Mouse (Mus musculus) testis, adult 2 months (tissue): ENCODE measurements at regions not wholly inside any gene's neighbourhood (a gene's known extent, or its start where the extent isn't known, plus 50 kb on each side); places are given as distances from the start of the nearest gene placed in this dataset.

Experiments used
- CTCF ChIP-seq: fragments of 200-500 bp; IDR thresholded peaks from 2 replicates; pipeline ENCODE4 v1.5.1; 2012; ENCODE audit warnings: low read depth, mild to moderate bottlenecking, inconsistent platforms, low read length, moderate library complexity; ENCODE audit not compliant: control insufficient read depth, insufficient read depth, insufficient replicate concordance
- POLR2A ChIP-seq: fragments of 200-500 bp; IDR thresholded peaks from 2 replicates; pipeline ENCODE4 v1.6.1; 2012; ENCODE audit warnings: low read depth, mild to moderate bottlenecking, inconsistent platforms, low read length, moderate library complexity; ENCODE audit not compliant: control insufficient read depth

- TF ChIP-seq CTCF (no peak), POLR2A (no peak)
Measured at GRCm38 (mm10) chr2:71636134-71636533, 89.6 kb upstream of the Dlx2 start.
